Mouse (Mus musculus): ENCODE data around the gene Gab1. TPM values are rescaled to one million over a fixed set of nuclear protein-coding genes. Genes with fewer than 3 reads are reported as not detected.

Gab1 gene
- total and polyA plus RNA-seq, 3 experiments, result 4.0 to 8.1 TPM; not detected in 1

GRCm38 (mm10) chr8:80859180-80859775, 21.0 kb downstream of the Gab1 start:
- Histone ChIP-seq H3K27ac (ENCODE audit: control insufficient read depth, low read depth, low read length) (no peak overlapping the region), H3K4me1 (ENCODE audit: control insufficient read depth in 1 of 2, insufficient read depth in 2 of 2, low read length in 2 of 2) (peaks cover 0 to 13% of the 10 kb centered on the region in 2 experiments; a peak in 3 of 4 replicates), H3K9ac (ENCODE audit: control insufficient read depth, low read depth, low read length, poor library complexity, severe bottlenecking) (no peak overlapping the region), H3K9me3 (replicated peaks; ENCODE audit: insufficient read depth, low read length) (no peaks in the 10 kb centered on the region), H3K36me3 (ENCODE audit: control insufficient read depth in 1 of 2, insufficient read depth in 2 of 2, low read length in 2 of 2) (peaks cover 0 to 22% of the 10 kb centered on the region in 2 experiments; a peak in 2 of 4 replicates), H3K27me3 (ENCODE audit: control insufficient read depth in 1 of 2, insufficient read depth in 2 of 2, low read length in 2 of 2) (no peaks in the 10 kb centered on the region), H3K4me3 (ENCODE audit: control insufficient read depth in 1 of 2, insufficient read depth in 1 of 2, low read depth in 2 of 2, low read length in 2 of 2) (no peak overlapping the region), H3K79me2 (ENCODE audit: control insufficient read depth, insufficient read depth, low read length, poor library complexity) (peaks cover 2% of the 10 kb centered on the region; the same call in 1 of the 2 replicates)
- no peak for DNase-seq (ENCODE audit: low read depth, low spot score)
- TF ChIP-seq SIN3A (IDR thresholded peaks at IDR 0.05; ENCODE audit: low read length), result no peak
- no peak for TF ChIP-seq EP300 (IDR thresholded peaks at IDR 0.05; ENCODE audit: low read depth in 1 of 2, low read length in 2 of 2)
- TF ChIP-seq ZNF384 (IDR thresholded peaks at IDR 0.05; ENCODE audit: low read depth, low read length), result no peak
- no peak for TF ChIP-seq HCFC1 (IDR thresholded peaks at IDR 0.05; ENCODE audit: low read depth, low read length)
- no peak for TF ChIP-seq BHLHE40 (IDR thresholded peaks at IDR 0.05; ENCODE audit: borderline replicate concordance, low read depth, low read length)
- TF ChIP-seq CTCF (IDR thresholded peaks at IDR 0.05 in 2 of 3, conservative IDR thresholded peaks at IDR 0.05 in 1 of 3; ENCODE audit: control insufficient read depth in 1 of 3, insufficient read depth in 1 of 3, low read depth in 2 of 3, low read length in 3 of 3, poor library complexity in 1 of 3, severe bottlenecking in 1 of 3), result no peak
- no peak for TF ChIP-seq MAFK (IDR thresholded peaks at IDR 0.05; ENCODE audit: borderline replicate concordance, low read depth, low read length)
- TF ChIP-seq MAZ (IDR thresholded peaks at IDR 0.05; ENCODE audit: low read depth, low read length), result no peak
- no peak for TF ChIP-seq POLR2A (IDR thresholded peaks at IDR 0.05; ENCODE audit: control insufficient read depth in 1 of 2, insufficient read depth in 1 of 2, low read depth in 1 of 2, low read length in 2 of 2, poor library complexity in 1 of 2)

- Histone ChIP-seq H3K4me3 (ENCODE audit: control insufficient read depth in 1 of 2, insufficient read depth in 1 of 2, low read depth in 2 of 2, low read length in 2 of 2) (no peak overlapping the region), H3K4me1 (ENCODE audit: control insufficient read depth in 1 of 2, insufficient read depth in 2 of 2, low read length in 2 of 2) (peaks cover 7 to 16% of the 10 kb centered on the region in 2 experiments), H3K9me3 (replicated peaks; ENCODE audit: insufficient read depth, low read length) (no peaks in the 10 kb centered on the region), H3K27me3 (ENCODE audit: control insufficient read depth in 1 of 2, insufficient read depth in 2 of 2, low read length in 2 of 2) (no peaks in the 10 kb centered on the region), H3K27ac (ENCODE audit: control insufficient read depth, low read depth, low read length) (no peak overlapping the region), H3K36me3 (ENCODE audit: control insufficient read depth in 1 of 2, insufficient read depth in 2 of 2, low read length in 2 of 2) (peaks cover 0 to 27% of the 10 kb centered on the region in 2 experiments; a peak in 2 of 4 replicates), H3K9ac (ENCODE audit: control insufficient read depth, low read depth, low read length, poor library complexity, severe bottlenecking) (no peak overlapping the region), H3K79me2 (ENCODE audit: control insufficient read depth, insufficient read depth, low read length, poor library complexity) (no peaks in the 10 kb centered on the region; the same call in 1 of the 2 replicates)
- TF ChIP-seq POLR2AphosphoS5 (IDR thresholded peaks at IDR 0.05; ENCODE audit: borderline replicate concordance, low read depth, low read length) (no peak), JUND (IDR thresholded peaks at IDR 0.05; ENCODE audit: low read depth, low read length) (no peak), E2F4 (IDR thresholded peaks at IDR 0.05; ENCODE audit: borderline replicate concordance, low read depth, low read length) (no peak), USF2 (IDR thresholded peaks at IDR 0.05; ENCODE audit: borderline replicate concordance in 1 of 2, insufficient read depth in 1 of 2, low read depth in 1 of 2, low read length in 2 of 2) (no peak)
- peak; percentile 36 for DNase-seq (ENCODE audit: low read depth, low spot score)
These were observed 22.4 kb downstream of the Gab1 start for GRCm38 (mm10) chr8:80857851-80858367.
